Mouse (Mus musculus) left cerebral cortex, postnatal 14 days (tissue): Measurements from ENCODE around the gene Doc2a. TPM values are rescaled to one million over a fixed set of nuclear protein-coding genes. Genes with fewer than 3 reads are reported as not detected.
A peak's percentile ranks its signal among the peaks of the same experiment; 100 is the strongest.

ENCODE experiments used
- DNase-seq, 2 experiments: peaks; one replicate each; pipeline ENCODE4 v3.0.0; 2021 to 2022; ENCODE audit warnings: low spot score in 2 of 2, mixed read lengths in 1 of 2
- intact Hi-C: fragments of 180-260 bp; cut with DNase I; formaldehyde crosslinking; loops from one replicate; pipeline ENCODE4 v1.15.1; 2025
- total RNA-seq, 2 experiments: library from RNA; stranded (reverse); gene quantifications; 2 replicates each; pipeline ENCODE4 v1.2.3; 2021

Gene Doc2a
- total RNA-seq, 2 experiments from 2014 or later = 54.8 to 62.4 TPM

DNA sequence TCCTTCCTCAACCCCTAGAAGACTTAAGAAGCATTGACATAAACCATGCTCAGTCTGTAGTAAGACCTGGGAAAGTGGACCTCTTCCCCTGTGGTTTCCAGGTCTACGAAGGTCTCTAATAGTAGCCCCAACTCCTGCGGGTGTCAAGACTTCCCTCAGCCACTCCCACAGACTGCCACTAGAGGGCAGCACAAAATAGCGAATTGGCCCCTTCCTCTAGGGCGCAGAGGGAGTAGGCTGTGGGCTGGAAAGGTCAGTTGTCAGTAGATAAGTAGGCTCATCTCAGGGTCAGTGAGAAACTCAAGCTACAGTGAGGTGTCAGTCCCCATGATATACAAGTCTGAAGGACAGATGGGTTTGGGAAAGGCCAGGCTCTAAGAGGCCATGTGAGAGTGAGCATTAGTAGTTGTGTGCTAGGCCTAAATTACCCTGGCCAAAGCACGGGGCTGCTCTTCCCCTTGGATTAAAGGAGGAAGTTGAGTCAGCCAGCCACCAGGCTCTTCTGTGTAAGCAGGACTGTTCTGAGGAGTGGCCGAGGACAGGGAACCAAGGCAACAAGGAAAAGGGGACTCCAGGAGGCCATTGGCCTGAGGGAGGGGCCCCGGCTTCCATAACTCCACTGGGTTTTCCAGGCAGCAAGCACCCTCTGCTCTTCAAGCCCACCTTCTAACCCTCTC is 25.2 kb upstream of the Doc2a start:
- peak; percentile 66 to 85 for DNase-seq
- intact Hi-C loops = loop anchor here (5.0 kb wide), 1 partner anchor 120 kb away; no protein-coding TSS in a partner anchor

DNA sequence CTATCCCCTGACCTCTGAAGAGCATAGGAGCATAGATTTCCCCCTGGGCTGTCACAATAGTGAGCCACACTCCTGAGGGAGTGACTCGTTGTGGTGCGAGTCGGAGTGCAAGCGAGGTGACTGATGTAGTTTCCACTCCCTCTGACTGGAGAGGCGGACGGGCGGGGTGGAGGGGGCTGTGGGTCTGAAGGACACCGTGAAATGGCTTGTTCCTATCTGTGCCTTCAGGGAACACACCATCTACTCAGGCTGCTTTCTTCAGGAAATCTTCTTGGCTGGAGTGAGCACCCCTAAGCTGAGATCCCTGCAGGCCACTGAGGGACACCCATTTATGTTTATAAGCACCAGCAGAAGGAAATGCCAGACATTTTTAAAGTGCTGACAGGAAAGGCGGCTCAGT is 24.5 kb upstream of the Doc2a start:
- intact Hi-C loops = loop anchor here (5.0 kb wide), 1 partner anchor 120 kb away; no protein-coding TSS in a partner anchor
- no peak for DNase-seq

DNA sequence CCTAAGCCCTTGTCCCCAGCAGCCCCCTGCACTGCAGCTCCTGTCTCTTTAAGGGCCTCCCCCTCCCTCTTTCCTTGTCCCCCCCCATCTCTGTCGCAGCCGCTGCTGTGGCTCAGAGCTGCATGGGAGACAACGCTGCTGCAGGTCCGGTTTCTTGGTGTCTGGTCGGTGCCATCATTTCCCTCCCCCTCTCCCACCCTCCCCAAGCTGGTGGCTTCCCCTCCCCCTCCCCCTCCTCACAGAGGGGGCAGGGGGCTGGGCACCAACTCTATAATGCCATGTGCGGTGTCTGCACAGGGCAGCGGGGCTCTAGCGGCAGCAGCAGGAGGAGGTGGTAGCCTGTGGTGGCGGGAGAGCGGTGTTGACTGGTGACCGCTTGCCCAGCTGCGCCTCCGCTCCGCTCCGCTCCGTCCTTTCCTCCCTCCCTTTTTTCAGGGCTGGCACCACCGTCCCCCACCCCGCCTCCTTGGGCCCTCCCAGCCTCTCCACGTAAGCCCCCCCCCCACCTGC is 24.0 kb upstream of the Doc2a start:
- intact Hi-C loops = loop anchor here (5.0 kb wide), 1 partner anchor 119 kb away; no protein-coding TSS in a partner anchor
- DNase-seq = peak; percentile 36 to 37

DNA sequence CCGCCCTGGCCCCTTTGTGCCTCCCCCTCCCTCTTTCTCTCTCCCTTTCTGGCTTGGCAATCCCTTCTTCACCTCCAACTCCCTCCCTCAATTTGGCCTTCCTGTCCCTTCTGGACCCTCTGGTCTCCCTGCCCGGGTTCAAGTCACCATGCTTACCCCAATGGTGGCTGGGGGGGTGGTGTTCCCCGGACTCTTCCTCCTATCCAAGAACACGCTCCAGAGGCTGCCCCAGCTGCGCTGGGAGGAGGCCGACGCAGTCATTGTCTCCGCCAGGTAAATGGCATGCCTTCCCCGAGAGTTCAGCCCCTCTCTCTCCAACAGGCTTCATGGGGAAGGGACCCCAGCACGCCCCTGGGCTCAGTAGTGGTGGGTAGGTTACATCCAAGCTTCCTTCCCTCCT is 23.3 kb upstream of the Doc2a start:
- no peak for DNase-seq
- intact Hi-C loops = loop anchor here (5.0 kb wide), 1 partner anchor 118 kb away; no protein-coding TSS in a partner anchor

DNA sequence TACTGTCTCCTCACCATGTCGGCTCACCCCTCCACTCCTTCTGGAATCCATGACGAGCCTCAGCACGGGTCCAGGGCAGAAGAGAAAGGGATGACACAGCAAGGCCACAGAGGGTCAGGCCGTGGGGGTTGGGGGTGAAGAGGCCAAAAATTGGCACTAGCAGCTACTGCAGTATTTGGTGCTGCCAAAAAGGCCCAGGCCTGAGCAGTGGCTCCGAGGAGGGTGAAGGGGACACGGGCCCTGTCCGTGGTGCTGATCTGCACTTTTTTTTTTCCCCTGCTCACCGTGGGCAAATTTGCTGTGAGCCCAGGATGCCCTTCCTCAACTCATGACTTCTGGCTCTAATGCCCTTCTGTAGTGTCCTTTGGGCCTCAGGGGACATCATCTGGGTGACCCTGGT is 21.8 kb upstream of the Doc2a start:
- DNase-seq = no peak
- intact Hi-C loops = no loop called here

DNA sequence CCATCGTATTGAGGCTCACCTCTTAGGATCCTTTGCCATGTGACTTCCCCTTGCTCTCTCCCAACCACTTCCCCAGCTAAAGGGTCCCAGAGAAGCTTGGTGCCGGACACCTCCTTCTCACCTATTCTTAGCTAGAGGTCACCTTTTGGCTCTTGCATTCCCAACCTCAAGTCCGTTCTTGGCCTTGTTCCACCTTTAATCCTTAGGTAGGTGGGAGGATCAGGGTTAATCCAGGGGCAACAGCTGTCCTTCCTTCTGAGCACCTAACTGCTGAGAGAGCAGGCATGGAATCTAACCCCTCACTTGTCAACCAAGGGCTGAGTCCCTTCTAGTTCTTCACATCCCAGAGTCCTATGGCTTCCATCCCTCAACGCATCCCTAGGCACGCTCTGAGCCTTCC is 21.3 kb upstream of the Doc2a start:
- DNase-seq = no peak
- intact Hi-C loops = no loop called here

DNA sequence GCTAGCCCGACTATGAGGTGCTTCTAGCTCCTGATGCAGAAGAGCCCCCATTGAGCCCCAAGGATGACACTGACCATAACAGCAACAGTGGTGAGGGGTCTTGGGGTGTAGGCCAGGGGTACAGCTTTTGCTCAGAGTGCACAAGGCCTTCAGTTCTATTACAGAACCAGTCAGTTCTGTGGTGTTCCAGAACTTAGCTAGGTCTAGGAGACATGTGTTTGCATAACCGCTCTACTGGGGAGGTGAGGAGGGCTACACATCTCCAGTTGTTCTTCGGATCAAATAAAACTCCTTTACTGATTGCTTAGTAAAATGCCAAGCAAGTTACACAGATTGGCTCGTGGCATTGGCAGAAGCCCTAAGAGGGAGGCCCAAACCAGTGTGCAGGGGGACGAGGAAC is 15.7 kb upstream of the Doc2a start, which contains the start of gene 4930451I11Rik:
TSS of gene 4930451I11Rik (minus strand) at position 101 of the 400 bp plus-strand sequence.
- intact Hi-C loops = no loop called here
- no peak for DNase-seq

DNA sequence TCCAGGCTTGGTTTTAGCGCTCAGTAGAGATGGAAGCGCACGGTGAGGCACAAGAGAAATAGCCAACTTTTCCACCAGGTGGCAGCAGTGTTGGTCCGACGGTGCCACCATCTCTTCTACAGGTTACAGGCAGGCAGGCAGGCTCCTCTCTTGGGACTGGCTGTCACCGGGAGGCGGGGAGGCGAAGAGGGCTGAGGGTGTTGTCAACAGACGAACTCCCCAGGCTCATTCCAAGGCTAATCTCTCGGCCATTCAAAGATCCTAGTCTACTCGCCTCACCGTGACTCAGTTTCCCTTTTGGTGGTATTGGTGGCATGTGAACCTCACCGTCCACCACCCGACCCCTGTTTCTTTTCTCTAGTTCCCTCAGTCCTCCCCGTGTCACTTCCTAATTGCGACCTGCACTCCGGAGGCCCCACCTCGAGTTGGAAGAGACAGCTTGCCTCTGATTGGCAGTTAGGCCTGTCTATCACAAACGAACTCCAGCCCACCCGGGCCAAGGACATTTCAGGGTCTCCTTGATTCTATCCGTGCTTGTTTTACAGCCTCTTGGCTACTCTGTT is 15.1 kb upstream of the Doc2a start:
- peak; percentile 80 to 87 for DNase-seq
- intact Hi-C loops = loop anchor here (2.0 kb wide), 1 partner anchor 279 kb away; no protein-coding TSS in a partner anchor

DNA sequence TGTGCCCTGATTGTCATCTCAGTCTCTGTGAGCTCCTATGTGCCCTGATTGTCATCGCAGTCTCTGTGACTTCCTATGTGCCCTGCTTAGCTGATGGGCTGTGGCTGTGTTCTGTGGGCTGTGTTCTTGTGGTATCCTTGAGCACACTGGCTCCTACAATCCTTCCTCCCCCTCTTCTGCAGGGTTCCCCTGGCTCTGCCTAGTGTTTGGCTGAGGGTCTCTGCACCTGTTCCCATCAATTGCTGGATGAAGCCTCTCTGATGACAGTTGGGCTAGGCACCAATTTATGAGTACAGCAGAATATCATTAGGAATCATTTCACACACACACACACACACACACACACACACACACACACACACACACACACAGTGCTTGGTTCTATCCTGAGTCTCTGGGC is 13.9 kb upstream of the Doc2a start:
- intact Hi-C loops = loop anchor here (2.0 kb wide), 1 partner anchor 278 kb away; no protein-coding TSS in a partner anchor
- no peak for DNase-seq

DNA sequence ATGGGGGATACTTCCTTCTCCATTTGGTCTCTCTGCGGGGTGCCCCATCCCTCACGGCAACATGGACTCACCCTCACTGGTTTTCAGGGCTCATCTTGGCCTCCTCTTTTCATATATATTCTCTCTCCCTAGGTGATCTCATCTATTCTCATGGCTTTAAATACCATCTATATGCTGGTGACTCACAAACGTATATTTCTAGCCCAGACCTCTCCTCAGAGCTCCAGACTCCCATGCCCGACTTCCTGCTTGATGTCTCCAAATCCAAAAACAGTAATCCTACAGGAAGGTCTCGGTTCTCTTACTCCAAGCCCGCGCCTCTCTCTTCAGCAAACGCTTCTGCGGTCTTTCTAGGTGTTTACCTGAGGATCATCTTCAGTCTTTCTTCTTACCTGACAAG is 3.9 kb upstream of the Doc2a start:
- DNase-seq = no peak

DNA sequence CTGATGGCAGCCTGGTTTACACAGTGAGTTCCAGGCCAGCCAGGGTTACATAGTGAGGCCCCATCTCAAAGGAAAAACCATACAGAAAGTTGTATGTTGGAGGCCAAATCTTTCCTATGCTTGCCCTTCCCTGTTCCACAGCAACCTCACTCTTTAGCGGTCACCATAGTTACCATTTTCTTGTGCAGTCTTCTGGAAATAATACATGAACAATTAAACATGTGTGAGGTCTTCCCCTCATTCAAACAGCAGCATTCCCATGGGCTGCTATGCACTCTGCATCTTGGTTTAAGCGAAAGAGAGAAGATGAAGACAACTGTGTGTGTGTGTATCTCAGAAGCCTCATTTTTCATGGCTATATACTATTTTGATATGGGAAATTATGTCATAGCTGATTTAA is 1.7 kb upstream of the Doc2a start:
- no peak for DNase-seq
- intact Hi-C loops = no loop called here

More for the DNA sequence above, 3.9 kb upstream of the Doc2a start:
- intact Hi-C loops = no loop called here

DNA sequence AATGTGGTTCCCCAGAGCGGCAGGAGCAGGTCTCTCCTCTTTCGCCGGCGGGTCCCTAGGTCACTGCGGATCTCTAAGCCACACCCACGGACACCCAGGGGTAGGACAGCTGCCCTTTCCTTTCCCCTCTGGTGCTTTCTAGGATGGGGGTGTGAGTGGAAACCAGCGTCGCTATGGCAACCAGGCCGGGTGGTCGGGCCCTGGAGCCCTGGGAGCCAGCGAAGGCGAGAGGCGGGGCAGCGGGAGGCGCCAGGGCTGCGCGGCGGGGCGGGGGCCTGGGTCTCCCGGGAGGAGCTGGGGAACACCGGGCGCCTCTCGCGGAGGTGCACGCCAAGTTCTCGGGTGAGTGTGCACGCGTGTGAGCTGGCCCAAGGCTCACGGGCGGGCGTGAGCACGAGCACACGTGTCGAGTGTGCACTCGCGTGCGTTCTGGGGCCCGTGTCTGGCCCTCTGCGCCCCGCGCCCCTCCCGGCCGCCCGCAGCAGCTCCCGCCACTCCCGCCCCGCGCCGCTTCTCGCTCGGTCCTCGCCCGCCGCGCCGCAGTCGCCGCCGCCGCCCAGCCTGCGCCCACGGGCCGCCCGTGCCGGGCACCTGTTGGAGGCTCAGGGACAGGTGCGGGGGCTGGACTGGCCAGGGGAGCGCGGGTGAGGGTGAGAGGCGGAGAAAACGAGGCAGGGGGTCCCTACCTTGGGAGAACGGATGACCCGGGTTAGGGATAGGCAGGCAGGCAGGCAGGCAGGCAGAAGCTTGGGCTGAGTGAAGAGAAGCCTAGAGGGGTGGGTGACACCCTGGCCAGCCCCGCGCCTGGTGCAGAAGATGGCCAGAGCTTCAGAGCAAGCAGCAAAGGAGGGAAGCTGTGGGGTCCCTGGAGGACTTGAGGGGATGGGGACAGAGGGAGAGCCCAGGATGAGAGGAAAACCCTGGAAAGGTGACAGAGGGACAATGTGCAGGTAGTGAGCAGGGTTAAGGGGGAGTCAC is 494 bp downstream of the Doc2a start:
- intact Hi-C loops = no loop called here
- DNase-seq = no peak

DNA sequence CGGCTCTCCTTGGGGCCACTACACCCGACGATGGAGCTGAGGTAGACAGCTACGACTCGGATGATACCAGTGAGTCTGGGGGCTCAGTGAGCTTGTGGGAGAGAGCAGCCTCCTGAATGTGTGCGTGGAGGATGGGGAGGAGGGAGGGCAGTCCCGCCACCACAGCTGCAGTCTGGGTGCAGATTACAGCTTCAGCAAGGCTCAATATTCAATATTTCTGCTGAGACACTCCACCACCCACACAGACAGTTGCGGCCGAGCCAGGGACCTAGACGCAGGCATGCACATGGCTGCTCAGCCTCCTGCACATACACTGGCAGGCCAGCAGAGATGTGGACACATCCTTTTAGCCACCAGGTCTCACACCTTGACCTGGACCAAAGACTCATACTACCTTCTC is 1.6 kb downstream of the Doc2a start:
- intact Hi-C loops = no loop called here

DNA sequence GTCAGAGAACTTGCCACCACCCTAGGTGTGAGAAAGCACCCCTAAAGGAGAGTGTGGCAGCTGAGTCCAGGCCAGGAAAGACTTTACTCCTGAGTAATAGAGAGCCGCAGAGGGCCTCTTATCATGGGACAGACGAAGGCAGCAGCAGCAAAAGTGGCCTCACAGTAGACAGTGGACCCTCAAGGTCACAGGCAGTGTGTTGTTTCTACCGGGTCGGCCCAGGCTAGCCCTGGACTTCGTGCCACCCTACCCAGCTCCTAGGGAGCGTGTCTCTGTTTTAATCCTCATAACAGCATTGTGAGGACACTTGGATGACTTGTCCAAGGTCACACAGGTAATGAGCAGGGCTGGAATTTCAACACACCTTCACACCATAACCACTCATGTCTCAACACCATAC is 2.9 kb downstream of the Doc2a start:
- no peak for DNase-seq

More for the DNA sequence above, 1.6 kb downstream of the Doc2a start:
- peak; percentile 59 to 70 for DNase-seq

DNA sequence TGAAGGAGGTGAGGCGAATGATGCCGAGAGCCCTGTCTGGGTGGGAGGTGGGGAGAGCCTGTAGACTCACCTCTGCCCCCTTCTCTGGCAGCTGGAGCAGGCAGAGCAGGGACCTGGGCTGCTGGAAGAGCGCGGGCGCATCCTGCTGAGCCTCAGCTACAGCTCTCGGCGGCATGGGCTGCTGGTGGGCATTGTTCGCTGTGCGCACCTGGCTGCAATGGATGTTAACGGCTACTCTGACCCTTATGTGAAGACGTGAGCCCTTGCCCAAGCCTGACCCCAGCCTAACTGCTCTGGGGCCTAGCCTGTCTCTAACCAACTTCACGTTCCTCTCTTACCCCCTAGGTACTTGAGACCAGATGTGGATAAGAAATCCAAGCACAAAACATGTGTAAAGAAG is 4.0 kb downstream of the Doc2a start:
- intact Hi-C loops = no loop called here
- no peak for DNase-seq

More for the DNA sequence above, 2.9 kb downstream of the Doc2a start:
- intact Hi-C loops = no loop called here

DNA sequence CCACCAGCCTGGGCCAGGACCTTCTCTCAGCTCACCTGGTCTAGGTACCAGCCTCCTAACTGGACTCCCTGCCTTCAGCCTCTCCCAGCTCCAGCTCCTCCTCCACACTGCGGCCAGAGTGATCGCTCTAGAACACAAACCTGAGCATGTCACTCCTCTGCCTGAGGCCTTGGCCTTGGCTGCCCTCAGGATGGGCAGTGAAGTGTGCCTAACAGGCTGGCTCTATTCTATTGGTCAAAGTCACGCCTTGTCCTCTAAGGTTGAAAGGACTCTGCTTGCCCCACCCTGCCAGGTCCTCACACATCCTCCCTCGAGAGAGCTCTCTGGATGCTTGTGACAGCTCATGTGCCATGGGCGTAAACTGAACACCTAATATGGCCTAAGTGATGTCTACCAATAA is 6.2 kb downstream of the Doc2a start:
- DNase-seq = no peak
- intact Hi-C loops = no loop called here

DNA sequence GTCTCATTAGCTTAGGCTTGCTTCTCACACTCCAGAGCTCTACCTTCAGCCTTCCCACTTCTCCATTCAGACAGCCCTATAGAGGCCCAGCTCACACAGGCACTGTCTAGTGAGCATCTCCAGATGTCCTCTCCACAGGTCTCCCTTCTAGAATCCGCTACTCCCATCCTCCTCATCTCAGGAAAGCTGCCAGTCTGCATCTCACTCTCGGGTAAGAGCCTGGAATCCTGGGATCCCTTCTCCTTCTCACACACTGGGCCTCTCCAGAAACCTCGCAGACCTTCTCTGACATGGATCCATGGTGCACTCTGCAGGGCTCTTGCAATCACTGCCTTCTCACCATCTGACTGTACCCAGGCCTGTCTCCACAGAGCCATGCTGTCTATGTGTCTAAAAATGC is 8.4 kb downstream of the Doc2a start:
- no peak for DNase-seq
- intact Hi-C loops = no loop called here

DNA sequence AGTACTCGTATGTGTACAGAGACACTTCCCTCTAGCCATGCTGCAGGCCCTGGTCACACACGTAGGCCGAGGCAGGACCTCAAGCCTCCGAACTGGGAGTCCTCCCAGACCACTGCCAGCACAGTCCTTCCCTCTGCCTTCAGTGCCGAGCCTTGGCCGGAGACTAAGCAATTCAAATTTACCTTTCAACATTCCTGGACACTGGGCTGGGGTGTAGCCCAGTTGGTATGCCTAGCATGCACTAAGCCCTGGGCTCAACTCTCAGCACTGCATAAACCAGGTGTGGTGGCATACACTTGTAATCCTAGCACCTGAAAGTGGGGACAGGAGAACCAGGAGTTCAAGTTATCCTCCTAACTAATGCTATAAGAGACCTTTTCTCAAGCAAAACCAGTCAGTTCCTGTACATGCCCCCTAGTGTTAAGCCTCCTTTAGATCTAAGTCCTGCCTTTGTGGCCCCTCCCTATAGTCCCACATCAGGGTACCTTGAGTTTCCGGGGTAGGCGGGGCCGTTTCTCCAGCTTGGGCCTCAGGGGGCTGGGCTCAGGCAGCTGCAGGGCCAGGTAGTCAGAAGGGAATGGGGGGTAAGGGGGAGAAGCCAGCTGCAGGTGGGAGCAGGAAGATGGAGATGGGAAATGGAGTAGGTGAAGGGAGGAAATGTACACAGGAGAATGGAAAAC is 9.7 kb downstream of the Doc2a start:
- no peak for DNase-seq
- intact Hi-C loops = no loop called here

DNA sequence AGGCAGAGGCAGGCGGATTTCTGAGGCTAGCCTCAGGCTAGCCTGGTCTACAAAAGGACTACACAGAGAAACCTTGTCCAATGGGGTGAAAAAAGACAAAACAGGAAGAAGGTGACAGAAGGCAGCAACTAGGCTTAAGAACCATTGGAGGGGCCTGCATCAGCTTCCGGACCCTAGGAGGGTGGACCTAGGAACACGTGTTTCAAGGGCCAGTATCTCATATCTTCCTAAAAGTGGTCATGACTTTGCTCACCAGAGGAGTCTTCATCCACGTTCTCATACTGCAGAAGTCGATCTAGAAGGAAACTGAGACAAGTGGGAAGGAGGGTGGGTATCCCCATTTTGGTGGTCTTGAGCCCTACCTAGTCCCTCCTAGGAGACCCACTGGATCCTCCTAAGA is 13.8 kb downstream of the Doc2a start:
- intact Hi-C loops = no loop called here
- no peak for DNase-seq
